Mouse (Mus musculus): Measurements from ENCODE around the gene Map4k5. TPM values are rescaled to one million over a fixed set of nuclear protein-coding genes. Genes with fewer than 3 reads are reported as not detected.
A peak's percentile ranks its signal among the peaks of the same experiment; 100 is the strongest.

The Map4k5 gene
- polyA plus RNA-seq, 1 experiment from 2014 or later = 14.2 TPM

- H3K9me3 ChIP-seq (ENCODE audit: control insufficient read depth, low read length) = no peaks in the 10 kb centered on the region
- 0 out of 2 replicates have a peak, but pooled peaks cover 2% of the 10 kb centered on the region for H3K27me3 ChIP-seq (replicated peaks; ENCODE audit: control insufficient read depth, insufficient read depth, low read length)
- H3K4me3 ChIP-seq (ENCODE audit: low read length) = no peak overlapping the region
- 75% methylated on average over 5 of the region's 5 CpGs for WGBS
- H3K4me1 ChIP-seq (ENCODE audit: control insufficient read depth, insufficient read depth, low read length) = peaks cover 9% of the 10 kb centered on the region; the same call in 1 of the 2 replicates
- no peak overlapping the region for H3K4me2 ChIP-seq (ENCODE audit: low read depth, low read length)
- H3K36me3 ChIP-seq (ENCODE audit: control insufficient read depth, insufficient read depth, low read length) = no peaks in the 10 kb centered on the region
- no peak overlapping the region for H3K9ac ChIP-seq (ENCODE audit: low read depth, low read length)
- no peak for ATAC-seq
- H3K27ac ChIP-seq (ENCODE audit: low read length) = no peak overlapping the region
Measured at GRCm38 (mm10) chr12:69788380-69788779, 104.6 kb downstream of the Map4k5 start.

DNA sequence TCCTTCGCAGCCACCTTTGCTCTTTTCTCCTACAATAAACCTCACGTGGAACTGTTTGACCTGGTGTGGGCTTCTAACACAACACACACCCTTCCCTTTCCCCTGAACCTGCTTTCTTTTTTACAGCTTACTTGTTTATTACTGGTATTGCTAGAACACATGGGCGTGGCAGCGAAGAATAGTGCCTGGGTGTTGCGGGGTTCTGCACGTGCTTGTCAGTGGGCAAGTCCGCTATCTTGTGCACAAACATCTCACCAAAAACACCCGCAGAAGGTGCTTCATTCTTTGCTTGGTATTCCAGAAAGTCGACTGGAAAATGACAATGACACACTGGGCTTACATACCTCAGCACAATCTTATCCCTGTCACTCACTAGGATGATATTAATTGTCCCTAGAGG lies 107.5 kb downstream of the Map4k5 start:
- Histone ChIP-seq H3K9ac (ENCODE audit: low read depth, low read length) (no peak overlapping the region), H3K4me2 (ENCODE audit: low read depth, low read length) (no peak overlapping the region), H3K27ac (ENCODE audit: low read length) (no peak overlapping the region), H3K36me3 (ENCODE audit: control insufficient read depth, insufficient read depth, low read length) (no peaks in the 10 kb centered on the region), H3K4me3 (ENCODE audit: low read length) (no peak overlapping the region), H3K4me1 (ENCODE audit: control insufficient read depth, insufficient read depth, low read length) (peaks cover 11% of the 10 kb centered on the region), H3K9me3 (ENCODE audit: control insufficient read depth, low read length) (no peaks in the 10 kb centered on the region), H3K27me3 (replicated peaks; ENCODE audit: control insufficient read depth, insufficient read depth, low read length) (0 out of 2 replicates have a peak, but pooled peaks cover 2% of the 10 kb centered on the region)
- ATAC-seq = 0 out of 2 replicates have a peak, but pooled peaks have one; percentile 23
- WGBS = 69% methylated on average over 9 of the region's 9 CpGs

DNA sequence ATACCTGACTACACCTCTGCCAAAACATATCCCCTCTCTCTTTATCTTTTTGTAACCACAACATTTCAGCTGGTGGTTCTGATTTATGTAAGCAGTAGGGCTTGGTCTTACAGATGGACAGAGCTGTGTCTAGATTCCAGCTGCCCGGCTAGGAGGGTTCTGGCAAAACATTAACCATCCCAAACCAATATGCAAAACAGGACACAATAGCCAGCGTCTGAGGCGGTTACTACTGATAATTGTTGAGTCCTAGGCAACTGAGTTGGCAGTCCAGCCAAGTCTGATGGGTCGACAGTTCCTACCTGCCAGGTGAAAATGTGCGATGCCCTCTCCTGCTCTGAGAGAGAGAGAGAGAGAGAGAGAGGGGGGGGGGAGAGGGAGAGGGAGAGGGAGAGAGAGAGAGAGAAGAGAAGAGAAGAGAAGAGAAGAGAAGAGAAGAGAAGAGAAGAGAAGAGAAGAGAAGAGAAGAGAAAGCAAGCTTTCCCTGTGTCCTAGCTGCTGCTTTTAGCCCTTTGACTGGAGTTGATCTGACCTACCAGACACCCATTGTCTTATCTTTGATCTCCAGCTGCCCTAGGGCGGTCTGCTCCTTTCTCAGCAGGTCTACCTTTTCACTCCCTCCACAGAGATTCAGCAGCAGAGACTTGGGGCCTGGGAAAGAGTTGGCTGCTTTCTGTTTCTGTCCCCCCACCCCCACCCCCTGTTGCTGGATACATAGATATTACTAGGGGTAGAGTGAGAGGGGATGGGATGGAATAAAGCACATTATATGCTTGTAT lies 109.6 kb downstream of the Map4k5 start:
- H3K9me3 ChIP-seq (ENCODE audit: control insufficient read depth, low read length) = no peaks in the 10 kb centered on the region
- H3K36me3 ChIP-seq (ENCODE audit: control insufficient read depth, insufficient read depth, low read length) = no peaks in the 10 kb centered on the region
- ATAC-seq = 0 out of 2 replicates have a peak, but pooled peaks have one; percentile 45
- no peak overlapping the region for H3K27ac ChIP-seq (ENCODE audit: low read length)
- H3K27me3 ChIP-seq (replicated peaks; ENCODE audit: control insufficient read depth, insufficient read depth, low read length) = no peaks in the 10 kb centered on the region
- 39% methylated on average over 6 of the region's 6 CpGs for WGBS
- H3K4me3 ChIP-seq (ENCODE audit: low read length) = no peak overlapping the region
- H3K4me1 ChIP-seq (ENCODE audit: control insufficient read depth, insufficient read depth, low read length) = peaks cover 11% of the 10 kb centered on the region
- no peak overlapping the region for H3K4me2 ChIP-seq (ENCODE audit: low read depth, low read length)
- no peak overlapping the region for H3K9ac ChIP-seq (ENCODE audit: low read depth, low read length)

DNA sequence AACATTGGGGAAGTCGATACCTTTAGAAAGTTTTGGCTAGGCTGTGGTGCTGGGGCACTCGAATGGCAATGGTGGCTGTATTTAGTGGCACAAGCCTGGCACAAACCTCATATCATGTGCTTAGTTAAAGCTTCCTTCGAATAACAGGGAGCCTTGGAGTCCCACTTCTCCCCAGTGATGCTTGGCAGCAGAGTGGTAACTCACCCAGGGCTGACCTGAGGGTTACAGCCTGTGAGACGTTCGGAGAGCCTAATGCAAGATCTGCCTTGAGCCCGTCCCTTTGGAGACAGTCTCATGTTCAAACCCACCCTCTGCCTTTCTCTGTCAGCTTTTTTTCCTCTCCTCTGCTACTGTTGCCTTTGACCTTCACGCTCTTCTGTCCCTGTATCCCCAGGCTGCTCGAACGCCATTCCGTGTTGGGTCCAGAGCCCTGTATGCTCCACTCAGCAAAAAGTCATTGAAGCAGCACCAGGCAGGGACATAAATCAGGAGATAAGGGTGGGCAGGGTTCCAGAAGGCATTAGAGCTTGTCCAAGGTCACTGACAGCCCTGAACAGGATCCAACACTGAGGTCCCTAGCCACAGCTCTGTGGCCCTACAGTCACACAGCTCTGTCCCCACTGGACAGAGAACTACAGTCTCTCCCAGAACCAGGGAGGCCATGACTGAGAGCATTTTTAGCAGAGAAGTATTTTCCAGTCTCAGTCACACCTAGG lies 110.9 kb downstream of the Map4k5 start:
- WGBS = 74% methylated on average over 10 of the region's 10 CpGs
- no peak overlapping the region for H3K4me2 ChIP-seq (ENCODE audit: low read depth, low read length)
- H3K27ac ChIP-seq (ENCODE audit: low read length) = no peak overlapping the region

GRCm38 (mm10) chr12:69781480-69781879 lies 111.5 kb downstream of the Map4k5 start:
- no peak overlapping the region for H3K27ac ChIP-seq (ENCODE audit: low read length)
- H3K4me1 ChIP-seq (ENCODE audit: control insufficient read depth, insufficient read depth, low read length) = peaks cover 22% of the 10 kb centered on the region
- H3K27me3 ChIP-seq (replicated peaks; ENCODE audit: control insufficient read depth, insufficient read depth, low read length) = no peaks in the 10 kb centered on the region
- H3K9ac ChIP-seq (ENCODE audit: low read depth, low read length) = no peak overlapping the region
- no peak overlapping the region for H3K4me3 ChIP-seq (ENCODE audit: low read length)
- no peaks in the 10 kb centered on the region for H3K9me3 ChIP-seq (ENCODE audit: control insufficient read depth, low read length)
- no peaks in the 10 kb centered on the region for H3K36me3 ChIP-seq (ENCODE audit: control insufficient read depth, insufficient read depth, low read length)
- H3K4me2 ChIP-seq (ENCODE audit: low read depth, low read length) = no peak overlapping the region
- WGBS = 80% methylated on average over 8 of the region's 8 CpGs
- no peak for ATAC-seq

More for the DNA sequence above, 110.9 kb downstream of the Map4k5 start:
- Histone ChIP-seq H3K9me3 (ENCODE audit: control insufficient read depth, low read length) (no peaks in the 10 kb centered on the region), H3K4me1 (ENCODE audit: control insufficient read depth, insufficient read depth, low read length) (peaks cover 17% of the 10 kb centered on the region), H3K9ac (ENCODE audit: low read depth, low read length) (no peak overlapping the region), H3K27me3 (replicated peaks; ENCODE audit: control insufficient read depth, insufficient read depth, low read length) (no peaks in the 10 kb centered on the region), H3K4me3 (ENCODE audit: low read length) (no peak overlapping the region), H3K36me3 (ENCODE audit: control insufficient read depth, insufficient read depth, low read length) (no peaks in the 10 kb centered on the region)
- peak; percentile 56 for ATAC-seq

GRCm38 (mm10) chr12:69777957-69778356 lies 115.0 kb downstream of the Map4k5 start:
- ATAC-seq = no peak
- Histone ChIP-seq H3K9ac (ENCODE audit: low read depth, low read length) (no peak overlapping the region), H3K36me3 (ENCODE audit: control insufficient read depth, insufficient read depth, low read length) (no peaks in the 10 kb centered on the region), H3K4me1 (ENCODE audit: control insufficient read depth, insufficient read depth, low read length) (peaks cover 18% of the 10 kb centered on the region), H3K4me3 (ENCODE audit: low read length) (no peak overlapping the region), H3K9me3 (ENCODE audit: control insufficient read depth, low read length) (no peaks in the 10 kb centered on the region), H3K27ac (ENCODE audit: low read length) (peak overlapping the region; percentile 56), H3K4me2 (ENCODE audit: low read depth, low read length) (no peak overlapping the region), H3K27me3 (replicated peaks; ENCODE audit: control insufficient read depth, insufficient read depth, low read length) (no peaks in the 10 kb centered on the region)
- 63% methylated on average over 2 of the region's 2 CpGs for WGBS

- Histone ChIP-seq H3K36me3 (ENCODE audit: control insufficient read depth, insufficient read depth, low read length) (no peaks in the 10 kb centered on the region), H3K27ac (ENCODE audit: low read length) (peak overlapping the region; percentile 56), H3K4me1 (ENCODE audit: control insufficient read depth, insufficient read depth, low read length) (peaks cover 17% of the 10 kb centered on the region), H3K9ac (ENCODE audit: low read depth, low read length) (no peak overlapping the region), H3K27me3 (replicated peaks; ENCODE audit: control insufficient read depth, insufficient read depth, low read length) (no peaks in the 10 kb centered on the region), H3K9me3 (ENCODE audit: control insufficient read depth, low read length) (no peaks in the 10 kb centered on the region), H3K4me2 (ENCODE audit: low read depth, low read length) (no peak overlapping the region), H3K4me3 (ENCODE audit: low read length) (no peak overlapping the region)
- 74% methylated on average over 6 of the region's 6 CpGs for WGBS
- 0 out of 2 replicates have a peak, but pooled peaks have one; percentile 14 for ATAC-seq
Measured at GRCm38 (mm10) chr12:69777341-69777730, 115.7 kb downstream of the Map4k5 start.

GRCm38 (mm10) chr12:69776607-69777340 lies 116.2 kb downstream of the Map4k5 start:
- H3K27me3 ChIP-seq (replicated peaks; ENCODE audit: control insufficient read depth, insufficient read depth, low read length) = no peaks in the 10 kb centered on the region
- H3K4me2 ChIP-seq (ENCODE audit: low read depth, low read length) = no peak overlapping the region
- H3K9ac ChIP-seq (ENCODE audit: low read depth, low read length) = no peak overlapping the region
- peak; percentile 29 for ATAC-seq
- H3K27ac ChIP-seq (ENCODE audit: low read length) = no peak overlapping the region
- H3K9me3 ChIP-seq (ENCODE audit: control insufficient read depth, low read length) = no peaks in the 10 kb centered on the region
- no peak overlapping the region for H3K4me3 ChIP-seq (ENCODE audit: low read length)
- 53% methylated on average over 11 of the region's 11 CpGs for WGBS
- H3K4me1 ChIP-seq (ENCODE audit: control insufficient read depth, insufficient read depth, low read length) = peaks cover 12% of the 10 kb centered on the region; the same call in 1 of the 2 replicates
- no peaks in the 10 kb centered on the region for H3K36me3 ChIP-seq (ENCODE audit: control insufficient read depth, insufficient read depth, low read length)

GRCm38 (mm10) chr12:69768841-69769240 lies 124.2 kb downstream of the Map4k5 start:
- no peak overlapping the region for H3K4me3 ChIP-seq (ENCODE audit: low read length)

More at GRCm38 (mm10) chr12:69768841-69769240, 124.2 kb downstream of the Map4k5 start:
- Histone ChIP-seq H3K4me1 (ENCODE audit: control insufficient read depth, insufficient read depth, low read length) (peaks cover 9% of the 10 kb centered on the region; the same call in 1 of the 2 replicates), H3K4me2 (ENCODE audit: low read depth, low read length) (no peak overlapping the region), H3K9ac (ENCODE audit: low read depth, low read length) (no peak overlapping the region), H3K9me3 (ENCODE audit: control insufficient read depth, low read length) (no peaks in the 10 kb centered on the region; the same call in 1 of the 2 replicates), H3K27me3 (replicated peaks; ENCODE audit: control insufficient read depth, insufficient read depth, low read length) (no peaks in the 10 kb centered on the region), H3K36me3 (ENCODE audit: control insufficient read depth, insufficient read depth, low read length) (no peaks in the 10 kb centered on the region), H3K27ac (ENCODE audit: low read length) (no peak overlapping the region)
- ATAC-seq = no peak
- WGBS = 85% methylated on average over 2 of the region's 2 CpGs
